Mouse (Mus musculus) layer of hippocampus, adult 11-12 months (tissue): ENCODE measurements around the gene Hoxa13.

ENCODE experiments used
- DNase-seq: peaks from one replicate; pipeline ENCODE4 v3.0.0; 2022; ENCODE audit warnings: low spot score

Hoxa13 gene

GRCm38 (mm10) chr6:52235866-52236265 is 24.8 kb downstream of the Hoxa13 start:
- DNase-seq: no peak

- no peak for DNase-seq
Observed at GRCm38 (mm10) chr6:52235267-52235666, 25.4 kb downstream of the Hoxa13 start.

GRCm38 (mm10) chr6:52234428-52235140 is 26.1 kb downstream of the Hoxa13 start:
- DNase-seq: no peak

- no peak for DNase-seq
Observed at GRCm38 (mm10) chr6:52233546-52234427, 26.9 kb downstream of the Hoxa13 start.

GRCm38 (mm10) chr6:52232984-52233545 is 27.6 kb downstream of the Hoxa13 start:
- DNase-seq: no peak

GRCm38 (mm10) chr6:52232568-52232965 is 28.1 kb downstream of the Hoxa13 start:
- no peak for DNase-seq

- DNase-seq: no peak
Observed at GRCm38 (mm10) chr6:52231885-52232567, 28.7 kb downstream of the Hoxa13 start.

GRCm38 (mm10) chr6:52230516-52231165 is 30.0 kb downstream of the Hoxa13 start, which contains the start of gene Hoxa9:
Hoxa9 (minus strand) TSS chr6:52231089.
- DNase-seq: no peak

GRCm38 (mm10) chr6:52229558-52230416 is 30.9 kb downstream of the Hoxa13 start:
- no peak for DNase-seq

- DNase-seq: no peak
Observed at GRCm38 (mm10) chr6:52228475-52229465, 31.9 kb downstream of the Hoxa13 start.

GRCm38 (mm10) chr6:52227470-52228222 is 33.0 kb downstream of the Hoxa13 start:
- no peak for DNase-seq

- DNase-seq: no peak
Observed at GRCm38 (mm10) chr6:52226569-52227257, 34.0 kb downstream of the Hoxa13 start.

GRCm38 (mm10) chr6:52225612-52226568 is 34.8 kb downstream of the Hoxa13 start:
- no peak for DNase-seq

GRCm38 (mm10) chr6:52224895-52225611 is 35.6 kb downstream of the Hoxa13 start:
- DNase-seq: no peak

- DNase-seq: no peak
Observed at GRCm38 (mm10) chr6:52223939-52224760, 36.5 kb downstream of the Hoxa13 start.
